Mouse (Mus musculus) liver, embryonic 14.5 days (tissue): ENCODE measurements around the gene Chst13. TPM values are rescaled to one million over a fixed set of nuclear protein-coding genes. Genes with fewer than 3 reads are reported as not detected.

Experiments used
- ATAC-seq: fragments of 200-750 bp; cut with Nextera tagmentation; 2 replicates; pipeline ENCODE4 v1.8.0; 2017; ENCODE audit warnings: moderate number of reproducible peaks, mild to moderate bottlenecking, moderate library complexity; ENCODE audit not compliant: insufficient read depth
- DNase-seq, 3 experiments: peaks; one replicate each; pipeline ENCODE4 v3.0.0-alpha.2; 2012 to 2013; ENCODE audit warnings: low read depth in 3 of 3, low spot score in 3 of 3
- H3K27ac ChIP-seq: fragments of 300-500 bp; sonication (generic); 2 replicates; pipeline ENCODE4 v1.5.1; 2014; ENCODE audit warnings: moderate library complexity, mild to moderate bottlenecking, control low read depth, inconsistent platforms
- H3K27me3 ChIP-seq: fragments of 300-500 bp; sonication (generic); 2 replicates; pipeline ENCODE4 v1.6.1; 2014; ENCODE audit warnings: mild to moderate bottlenecking, low read length, moderate library complexity; ENCODE audit not compliant: control insufficient read depth, insufficient read depth
- H3K36me3 ChIP-seq: fragments of 300-500 bp; sonication (generic); replicated peaks from 2 replicates; pipeline ENCODE4 v1.6.1; 2014; ENCODE audit warnings: low read depth; ENCODE audit not compliant: control insufficient read depth, insufficient read depth
- H3K4me1 ChIP-seq, 2 experiments: fragments of 200-500 bp in 1 of 2; fragments of 300-500 bp in 1 of 2; sonication (generic) in 1 of 2; replicated peaks; 2 replicates each; pipeline ENCODE4 v1.6.1; 2012 to 2014; ENCODE audit warnings: antibody characterized with exemption in 1 of 2, inconsistent platforms in 1 of 2, low read length in 1 of 2; ENCODE audit not compliant: control insufficient read depth in 2 of 2, insufficient read depth in 2 of 2
- H3K4me2 ChIP-seq: fragments of 300-500 bp; sonication (generic); 2 replicates; pipeline ENCODE4 v1.6.1; 2014; ENCODE audit warnings: low read depth, mild to moderate bottlenecking, control low read depth, moderate library complexity
- H3K4me3 ChIP-seq, 2 experiments: fragments of 200-500 bp in 1 of 2; fragments of 300-500 bp in 1 of 2; sonication (generic) in 1 of 2; 2 replicates each; pipeline ENCODE4 v1.5.1; 2012 to 2014; ENCODE audit warnings: low read depth in 2 of 2, low read length in 2 of 2, mild to moderate bottlenecking in 2 of 2, control low read depth in 1 of 2, inconsistent platforms in 1 of 2, moderate library complexity in 1 of 2; ENCODE audit not compliant: insufficient read depth in 1 of 2
- H3K9ac ChIP-seq: fragments of 300-500 bp; sonication (generic); replicated peaks from 2 replicates; pipeline ENCODE4 v1.6.1; 2014; ENCODE audit warnings: mild to moderate bottlenecking, control low read depth, moderate library complexity
- H3K9me3 ChIP-seq: fragments of 300-500 bp; sonication (generic); 2 replicates; pipeline ENCODE4 v1.6.1; 2016; ENCODE audit warnings: low read length, mixed read lengths; ENCODE audit not compliant: control insufficient read depth
- CTCF ChIP-seq: IDR thresholded peaks from 2 replicates; pipeline ENCODE4 v1.5.1; 2016; ENCODE audit warnings: antibody characterized with exemption, low read depth, control low read depth
- EP300 ChIP-seq: IDR thresholded peaks from 2 replicates; pipeline ENCODE4 v1.6.1; 2016; ENCODE audit warnings: antibody characterized with exemption, low read depth
- WGBS: fragments of 180-500 bp; shearing (Covaris S2); extraction: QIAGEN DNeasy Blood & Tissue Kit; methylation state at CpG from one replicate; pipeline ENCODE4 v1.1.7; 2014; ENCODE audit not compliant: insufficient replicate concordance; 5-methylcytosine and 5-hydroxymethylcytosine counted together
- polyA plus RNA-seq, 2 experiments: library from polyadenylated mRNA; depleted of rRNA in 1 of 2; stranded (reverse) in 1 of 2; unstranded in 1 of 2; fragments of >200 nt; fragmentation: Nextera tagmentation in 1 of 2; extraction: Ambion mirVana in 1 of 2; gene quantifications; 2 replicates each; pipeline versions ENCODE4 v1.2.1 to v1.2.3; 2012 to 2014

Gene Chst13
- 9.0 and 9.1 TPM in 2 replicates for polyA plus RNA-seq (2012; rRNA removed)
- 14.3 and 14.6 TPM in 2 replicates for polyA plus RNA-seq (2014; fragmentation: Nextera tagmentation; extraction: Ambion mirVana)

DNA sequence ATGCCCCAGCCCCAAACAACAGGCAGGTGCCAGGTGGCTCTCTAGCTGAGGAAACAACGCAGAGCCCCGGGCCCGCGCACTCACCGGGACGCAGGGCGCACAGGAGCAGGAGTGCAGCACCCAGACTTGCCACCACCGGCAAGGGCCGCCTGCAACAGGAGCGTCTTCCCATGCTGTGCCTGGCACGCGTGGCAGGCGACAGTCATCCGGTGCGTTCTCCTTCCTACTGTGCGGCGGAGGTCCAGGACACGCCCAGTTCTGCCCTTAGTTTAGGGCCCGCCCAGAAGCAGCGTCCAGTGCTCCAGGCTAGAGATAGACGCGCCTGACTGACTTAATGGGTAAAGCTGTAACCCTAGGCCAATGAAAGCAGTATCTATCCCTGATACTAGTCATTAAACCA, at the start of gene Chst13:
TSS of gene Chst13 (minus strand) at position 195 of the 400 bp plus-strand sequence.
- Histone ChIP-seq H3K4me2 (peak within 1 kb of the TSS; percentile 49), H3K9me3 (no peaks in the 10 kb centered on the region), H3K27me3 (no peaks in the 10 kb centered on the region), H3K4me3 (peak within 1 kb of the TSS; percentile 20 to 47), H3K27ac (no peak within 1 kb of the TSS), H3K36me3 (no peaks in the 10 kb centered on the region), H3K9ac (no peak within 1 kb of the TSS), H3K4me1 (peaks cover 0 to 6% of the 10 kb centered on the region in 2 experiments; a peak in 1 of 4 replicates)
- TF ChIP-seq CTCF = no peak
- no peak for TF ChIP-seq EP300
- ATAC-seq (peak; percentile 47; the same call in 1 of the 2 replicates), DNase-seq (peak in 1 of 3 experiments; percentile 15)
- WGBS = 8% methylated on average over 22 of the region's 22 CpGs

DNA sequence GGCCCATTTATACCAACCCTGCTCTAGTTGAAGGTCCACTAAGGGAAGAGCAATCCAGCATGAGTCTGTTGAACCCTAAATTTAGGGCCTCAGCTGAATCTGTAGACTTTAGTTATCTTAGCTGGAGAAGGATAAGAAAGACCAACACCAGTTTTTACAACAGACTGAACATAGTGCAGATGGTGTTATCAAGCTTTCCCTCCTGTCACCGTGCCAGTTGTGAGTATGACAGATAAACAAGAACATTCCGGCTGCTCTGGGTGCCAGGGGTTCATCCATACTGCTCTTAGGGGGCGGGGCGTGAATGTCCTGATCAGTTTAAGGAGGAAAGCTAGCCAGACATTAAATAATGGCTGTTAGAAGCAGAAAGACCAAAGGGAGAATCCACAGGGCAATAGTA, 49.7 kb upstream of the Chst13 start:
- peak; percentile 93 for TF ChIP-seq EP300
- no peak for TF ChIP-seq CTCF
- H3K4me2 ChIP-seq = peak overlapping the region; percentile 41
- H3K4me1 ChIP-seq = peaks cover 29 to 38% of the 10 kb centered on the region in 2 experiments

DNA sequence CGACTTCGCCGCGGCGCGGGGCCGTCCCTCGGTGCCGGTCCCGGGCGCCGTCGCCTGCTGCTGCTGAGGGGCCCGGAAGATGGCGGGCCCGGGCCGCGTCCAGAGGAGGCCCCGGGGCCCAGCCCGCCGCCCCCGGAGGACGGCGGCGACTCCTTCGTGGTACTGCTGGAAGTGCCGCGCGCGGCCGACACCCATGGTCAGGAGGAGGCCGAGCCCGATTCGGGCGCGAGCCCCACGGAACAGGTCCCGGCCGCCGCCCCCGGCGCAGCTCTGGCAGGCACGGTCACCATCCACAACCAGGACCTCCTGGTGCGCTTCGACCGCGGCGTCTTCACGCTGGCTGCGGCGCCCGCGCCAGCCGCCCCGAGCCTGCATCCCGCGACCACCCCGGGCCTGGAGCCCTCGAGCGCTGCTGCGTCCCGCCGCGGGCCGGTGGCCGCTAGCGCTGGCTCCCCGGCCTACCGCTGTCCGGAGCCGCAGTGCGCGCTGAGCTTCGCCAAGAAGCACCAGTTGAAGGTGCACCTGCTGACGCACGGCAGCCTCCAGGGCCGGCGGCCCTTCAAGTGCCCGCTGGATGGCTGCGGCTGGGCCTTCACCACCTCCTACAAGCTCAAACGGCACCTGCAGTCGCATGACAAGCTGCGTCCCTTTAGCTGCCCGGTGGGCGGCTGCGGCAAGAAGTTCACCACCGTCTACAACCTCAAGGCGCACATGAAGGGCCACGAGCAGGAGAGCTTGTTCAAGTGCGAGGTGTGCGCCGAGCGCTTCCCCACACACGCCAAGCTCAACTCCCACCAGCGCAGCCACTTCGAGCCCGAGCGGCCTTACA, 45.0 kb upstream of the Chst13 start:
- Histone ChIP-seq H3K4me3 (peak overlapping the region; percentile 60 to 82), H3K36me3 (peaks cover 11% of the 10 kb centered on the region), H3K9me3 (no peaks in the 10 kb centered on the region), H3K27me3 (no peaks in the 10 kb centered on the region), H3K27ac (no peak overlapping the region), H3K4me1 (peaks cover 29 to 32% of the 10 kb centered on the region in 2 experiments), H3K4me2 (peak overlapping the region; percentile 83), H3K9ac (peak overlapping the region; percentile 69)
- peak in 2 of 3 experiments; percentile 16 to 29 for DNase-seq
- peak; percentile 70 for ATAC-seq
- WGBS = under 1% methylated on average over 85 of the region's 98 CpGs
- no peak for TF ChIP-seq EP300
- TF ChIP-seq CTCF = no peak

More for the DNA sequence above, 49.7 kb upstream of the Chst13 start:
- peaks cover 35% of the 10 kb centered on the region for H3K36me3 ChIP-seq
- no peak overlapping the region for H3K4me3 ChIP-seq
- H3K9me3 ChIP-seq = no peaks in the 10 kb centered on the region
- ATAC-seq (peak; percentile 93), DNase-seq (peak; percentile 75 to 79 (median 78))
- peak overlapping the region; percentile 2; the same call in 1 of the 2 replicates for H3K9ac ChIP-seq
- H3K27ac ChIP-seq = peak overlapping the region; percentile 58
- H3K27me3 ChIP-seq = no peaks in the 10 kb centered on the region
- WGBS = 15% methylated on average over 4 of the region's 4 CpGs

DNA sequence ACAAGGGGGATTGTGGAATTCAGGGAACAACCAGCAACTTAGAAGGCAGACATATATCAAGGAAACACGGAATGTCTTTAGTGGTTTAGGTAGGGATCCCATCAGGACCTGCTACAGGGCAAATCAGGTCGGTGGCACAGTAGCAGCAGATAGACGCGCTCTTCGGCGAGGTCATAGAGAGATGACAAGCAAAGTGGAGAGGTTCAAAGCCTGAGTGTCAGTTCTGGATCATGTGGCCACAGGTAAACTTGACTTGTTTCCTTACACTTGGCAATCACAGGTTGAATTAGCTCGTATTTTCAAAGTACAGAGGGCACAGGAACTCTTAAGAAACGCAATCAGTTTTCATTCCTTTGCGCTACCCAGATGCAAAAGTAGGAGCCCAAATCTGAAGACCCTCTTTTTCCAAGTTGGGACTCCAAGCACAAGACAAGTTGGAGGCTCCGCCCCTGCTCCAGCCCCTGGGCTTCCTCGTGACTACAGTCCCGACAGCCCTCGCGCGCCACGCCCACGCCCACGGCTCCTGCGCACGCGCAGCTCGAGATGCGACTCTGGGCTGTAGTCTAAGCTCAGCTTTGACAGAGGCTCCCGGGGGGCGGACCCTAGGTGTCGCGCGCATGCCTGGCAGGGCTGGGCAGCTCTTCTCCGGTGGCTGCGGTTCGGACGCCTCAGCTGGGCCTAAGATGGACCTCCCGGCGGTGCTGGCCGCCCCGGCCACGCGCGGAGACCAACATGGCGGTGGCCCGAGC, 44.2 kb upstream of the Chst13 start, which contains the start of gene Zxdc:
TSS of gene Zxdc (plus strand) at position 517 of the 749 bp plus-strand sequence.
- no peak for TF ChIP-seq EP300
- no peak for TF ChIP-seq CTCF
- H3K27ac ChIP-seq = no peak within 1 kb of the TSS
- no peaks in the 10 kb centered on the region for H3K27me3 ChIP-seq
- no peaks in the 10 kb centered on the region for H3K9me3 ChIP-seq
- 6% methylated on average over 41 of the region's 41 CpGs for WGBS
- H3K4me1 ChIP-seq = peaks cover 24 to 25% of the 10 kb centered on the region in 2 experiments
- H3K36me3 ChIP-seq = peaks cover 9% of the 10 kb centered on the region
- ATAC-seq (peak; percentile 93), DNase-seq (peak; percentile 85 to 88 (median 85))
- peak within 1 kb of the TSS; percentile 83 for H3K4me2 ChIP-seq
- peak within 1 kb of the TSS; percentile 69 for H3K9ac ChIP-seq
- H3K4me3 ChIP-seq = peak within 1 kb of the TSS; percentile 60 to 82
